Mouse (Mus musculus) G1E (cell line): ENCODE data around the gene Tex9. TPM values are rescaled to one million over a fixed set of nuclear protein-coding genes. Genes with fewer than 3 reads are reported as not detected.

ENCODE experiments used
- ATAC-seq: 2 replicates; pipeline ENCODE4 v1.8.0; 2016; ENCODE audit warnings: mild to moderate bottlenecking; ENCODE audit not compliant: insufficient number of reproducible peaks, poor library complexity, low FRiP score, severe bottlenecking; ENCODE audit errors: extremely low read depth
- DNase-seq: peaks from one replicate; pipeline ENCODE4 v3.0.0; 2012; ENCODE audit warnings: low spot score
- H3K27me3 ChIP-seq: 2 replicates; pipeline ENCODE4 v1.6.1; 2012; ENCODE audit warnings: mild to moderate bottlenecking, low read length, inconsistent platforms; ENCODE audit not compliant: insufficient read depth
- H3K36me3 ChIP-seq: replicated peaks from 2 replicates; pipeline ENCODE3; 2012; ENCODE audit warnings: mild to moderate bottlenecking, inconsistent platforms
- H3K4me1 ChIP-seq: 2 replicates; pipeline ENCODE4 v1.6.1; 2012; ENCODE audit warnings: low read depth, low read length, inconsistent platforms, mixed read lengths; ENCODE audit not compliant: insufficient read depth
- H3K4me3 ChIP-seq: 2 replicates; pipeline ENCODE4 v1.5.1; 2012; ENCODE audit warnings: low read depth, mild to moderate bottlenecking, inconsistent platforms, low read length, moderate library complexity, mixed read lengths
- H3K9me3 ChIP-seq: replicated peaks from 2 replicates; pipeline ENCODE4 v1.6.1; 2012; ENCODE audit warnings: inconsistent platforms
- CTCF ChIP-seq: IDR thresholded peaks from 2 replicates; pipeline ENCODE4 v1.5.1; 2012; ENCODE audit warnings: low read depth, low read length, inconsistent platforms, mixed read lengths
- GATA1 ChIP-seq: IDR thresholded peaks from 2 replicates; pipeline ENCODE4 v1.6.1; 2012; ENCODE audit warnings: borderline replicate concordance, low read length, inconsistent platforms, mixed read lengths
- GATA2 ChIP-seq: IDR thresholded peaks from 2 replicates; pipeline ENCODE4 v1.6.1; 2012; ENCODE audit warnings: low read depth, low read length, inconsistent platforms, borderline replicate concordance
- POLR2AphosphoS5 ChIP-seq: IDR thresholded peaks from 2 replicates; pipeline ENCODE4 v1.6.1; 2012; ENCODE audit warnings: low read depth, low read length, inconsistent platforms; ENCODE audit not compliant: insufficient replicate concordance
- TAL1 ChIP-seq: conservative IDR thresholded peaks from 2 replicates; pipeline ENCODE4 v1.6.1; 2012; ENCODE audit warnings: low read depth, low read length, inconsistent platforms, mixed read lengths
- polyA plus RNA-seq: library from polyadenylated mRNA; stranded (reverse); fragments of >175 nt; gene quantifications from 2 replicates; pipeline ENCODE4 v1.2.3, GENCODE M21; 2012
- total RNA-seq, 2 experiments: library from RNA; stranded (forward) in 1 of 2; stranded (reverse) in 1 of 2; fragments of 200-1000 nt in 1 of 2; fragments of >200 nt in 1 of 2; fragmentation: Nextera tagmentation in 1 of 2; gene quantifications; 2 replicates each; pipeline ENCODE4 v1.2.3; 2014 to 2017

Gene Tex9
- total and polyA plus RNA-seq, 3 experiments = 31.0 to 164 (median 124) TPM

DNA sequence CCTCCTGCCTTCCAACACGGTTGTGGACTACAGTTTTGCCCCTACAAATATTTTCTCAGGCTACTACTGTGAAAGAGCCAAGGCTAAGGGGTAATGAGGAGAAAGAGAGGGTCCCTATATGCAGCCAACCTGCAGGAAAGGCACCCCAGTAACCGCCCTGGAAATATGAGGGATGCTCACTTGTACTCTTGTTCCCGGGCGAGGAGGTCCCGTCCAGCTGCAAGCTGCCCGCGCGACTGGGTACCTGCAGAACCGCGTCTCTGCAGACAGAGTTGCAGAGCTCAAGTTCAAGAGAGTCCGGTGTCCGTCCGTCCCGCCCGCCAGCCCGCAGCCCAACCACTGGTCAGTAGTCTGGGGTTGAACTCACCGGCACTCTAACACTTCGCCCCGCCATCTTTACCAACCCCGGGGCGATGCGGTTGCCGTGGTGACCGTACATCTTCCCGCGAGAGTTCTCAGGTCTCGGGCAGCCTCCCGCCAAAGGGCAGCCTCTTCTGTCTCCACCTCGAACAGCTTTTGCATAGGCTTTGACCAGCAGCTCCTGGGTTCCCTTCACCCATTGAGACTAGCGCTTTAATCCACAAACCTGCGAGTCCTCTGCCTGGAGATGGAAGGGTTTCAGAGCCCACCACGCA lies 336 bp downstream of the Tex9 start:
- DNase-seq = peak; percentile 82

DNA sequence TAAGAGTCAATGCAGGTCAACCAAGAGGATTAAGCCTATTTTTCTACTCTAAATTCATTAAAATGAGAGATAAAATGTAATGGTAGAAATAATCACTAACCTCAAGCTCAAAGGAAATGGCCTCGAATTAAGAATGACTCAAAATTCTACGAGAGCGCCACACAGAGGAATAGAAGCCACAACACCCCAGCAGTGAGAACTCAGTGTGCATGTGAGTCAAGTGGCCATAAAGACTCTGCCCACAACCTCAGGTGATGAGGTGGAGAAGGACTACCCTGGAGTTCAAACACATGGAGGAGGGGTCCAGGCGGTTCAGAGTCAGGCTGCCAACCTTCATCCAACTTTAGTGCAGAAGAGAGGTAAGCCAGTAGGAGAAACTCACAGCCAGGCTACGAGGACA lies 2.9 kb downstream of the Tex9 start:
- ATAC-seq (no peak), DNase-seq (no peak)
- H3K36me3 ChIP-seq = peaks cover 34% of the 10 kb centered on the region
- H3K4me1 ChIP-seq = peaks cover 61% of the 10 kb centered on the region
- H3K27me3 ChIP-seq = no peaks in the 10 kb centered on the region
- no peaks in the 10 kb centered on the region for H3K9me3 ChIP-seq
- TF ChIP-seq GATA1 = no peak
- TF ChIP-seq POLR2AphosphoS5 = no peak
- TF ChIP-seq GATA2 = no peak
- TF ChIP-seq TAL1 = no peak
- no peak for TF ChIP-seq CTCF
- peak overlapping the region; percentile 53; the same call in 1 of the 2 replicates for H3K4me3 ChIP-seq

More for the DNA sequence above, 336 bp downstream of the Tex9 start:
- peak; percentile 78 for ATAC-seq
- Histone ChIP-seq H3K9me3 (no peaks in the 10 kb centered on the region), H3K4me1 (peaks cover 49% of the 10 kb centered on the region), H3K36me3 (peaks cover 13% of the 10 kb centered on the region), H3K27me3 (no peaks in the 10 kb centered on the region), H3K4me3 (peak overlapping the region; percentile 89)
- TF ChIP-seq GATA1 (no peak), POLR2AphosphoS5 (no peak), GATA2 (no peak), TAL1 (no peak), CTCF (no peak)

DNA sequence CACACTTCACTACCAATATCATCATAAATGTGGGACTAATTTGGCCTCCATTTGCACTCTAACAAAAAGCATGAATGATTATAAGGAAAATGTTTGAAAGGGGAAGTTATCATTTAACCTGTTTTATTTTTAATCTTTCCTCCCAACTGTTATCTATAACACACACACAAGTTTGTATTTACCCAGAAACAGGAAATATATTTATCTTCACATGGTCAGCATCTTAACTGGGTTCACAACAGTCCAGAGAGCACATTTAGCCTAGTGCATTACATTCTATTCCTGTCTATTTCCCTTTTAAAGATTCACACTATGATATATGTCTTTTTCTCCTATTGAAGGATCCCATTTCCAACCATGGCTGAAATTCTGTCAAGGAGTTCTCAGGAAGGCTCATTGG lies 3.5 kb downstream of the Tex9 start:
- Histone ChIP-seq H3K36me3 (peaks cover 38% of the 10 kb centered on the region), H3K4me3 (no peak overlapping the region; the same call in 1 of the 2 replicates), H3K27me3 (no peaks in the 10 kb centered on the region), H3K4me1 (peaks cover 58% of the 10 kb centered on the region), H3K9me3 (no peaks in the 10 kb centered on the region)
- ATAC-seq = peak; percentile 61
- TF ChIP-seq POLR2AphosphoS5 = no peak
- no peak for TF ChIP-seq GATA2
- peak; percentile 84 for TF ChIP-seq TAL1
- no peak for TF ChIP-seq GATA1
- peak; percentile 48 for DNase-seq

DNA sequence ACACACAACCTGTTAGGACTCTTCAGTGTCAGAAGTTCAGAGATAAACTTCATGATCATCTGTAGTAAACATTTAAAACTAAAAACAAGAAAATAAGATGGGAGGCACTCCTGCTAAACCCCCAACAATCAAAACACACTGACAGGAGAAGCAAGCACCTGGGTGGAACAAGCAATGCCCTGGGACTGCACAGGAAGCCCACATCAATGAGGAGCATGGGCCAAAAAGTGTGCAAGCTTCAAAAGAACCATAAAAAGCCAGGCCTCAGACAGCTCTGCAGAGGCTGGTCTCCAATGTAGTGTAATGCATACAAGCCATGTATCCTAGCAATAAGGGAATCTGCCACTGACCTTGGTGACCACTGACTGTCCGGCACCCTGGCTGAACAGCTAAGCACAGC lies 12.7 kb downstream of the Tex9 start:
- TF ChIP-seq POLR2AphosphoS5 (no peak), CTCF (no peak), GATA2 (no peak), GATA1 (no peak), TAL1 (no peak)
- Histone ChIP-seq H3K36me3 (peaks cover 86% of the 10 kb centered on the region), H3K27me3 (no peaks in the 10 kb centered on the region), H3K9me3 (no peaks in the 10 kb centered on the region), H3K4me1 (peaks cover 9% of the 10 kb centered on the region), H3K4me3 (no peak overlapping the region)
- DNase-seq (no peak), ATAC-seq (no peak)

DNA sequence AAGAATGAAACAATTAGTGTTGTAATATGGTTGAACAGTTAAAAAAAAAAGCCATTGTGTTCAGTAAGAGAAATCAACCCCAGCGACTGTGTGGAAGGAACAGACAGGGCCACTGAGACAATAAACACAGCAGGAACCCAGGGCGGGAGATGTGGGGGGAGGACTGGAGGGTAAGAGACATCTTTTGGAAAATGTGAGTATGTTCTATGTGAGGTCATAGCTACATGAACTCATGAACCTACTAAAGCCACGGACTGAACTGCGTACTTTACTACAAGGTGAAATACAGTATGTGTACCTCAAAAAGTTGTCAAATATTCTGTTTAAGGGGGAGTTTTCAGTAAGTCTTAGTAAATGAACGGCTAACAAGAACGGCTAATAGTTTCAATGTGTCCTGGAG lies 14.7 kb downstream of the Tex9 start:
- ATAC-seq = no peak
- H3K9me3 ChIP-seq = no peaks in the 10 kb centered on the region
- H3K36me3 ChIP-seq = peaks cover 91% of the 10 kb centered on the region
- peaks cover 12% of the 10 kb centered on the region for H3K4me1 ChIP-seq
- no peaks in the 10 kb centered on the region for H3K27me3 ChIP-seq
- no peak for TF ChIP-seq CTCF
- no peak for TF ChIP-seq GATA2
- no peak for TF ChIP-seq GATA1
- TF ChIP-seq TAL1 = no peak
- H3K4me3 ChIP-seq = no peak overlapping the region
- no peak for DNase-seq

DNA sequence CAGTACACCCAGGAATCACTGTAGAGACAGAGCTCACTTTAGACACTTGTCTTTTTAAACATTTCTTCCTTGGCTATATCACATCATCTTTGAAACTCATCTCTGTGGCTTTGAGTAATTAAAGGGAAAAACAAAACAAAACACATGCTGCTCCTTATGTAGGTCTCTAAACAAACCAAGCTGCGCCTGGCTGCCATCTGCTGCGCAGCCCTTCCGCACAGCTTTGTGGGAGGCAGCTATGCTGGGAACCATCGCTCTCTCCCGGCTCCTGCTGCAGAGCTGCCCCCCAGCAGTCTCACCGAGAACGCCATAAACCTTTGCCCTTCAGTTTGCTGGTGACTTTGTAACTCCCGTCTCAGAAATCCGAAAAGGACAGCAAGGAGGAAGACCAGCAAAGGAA lies 16.5 kb downstream of the Tex9 start:
- peaks cover 19% of the 10 kb centered on the region for H3K4me1 ChIP-seq
- no peaks in the 10 kb centered on the region for H3K9me3 ChIP-seq
- no peaks in the 10 kb centered on the region for H3K27me3 ChIP-seq
- H3K36me3 ChIP-seq = peaks cover 85% of the 10 kb centered on the region
- ATAC-seq = no peak
- no peak overlapping the region for H3K4me3 ChIP-seq
- no peak for DNase-seq
- TF ChIP-seq CTCF (no peak), TAL1 (no peak), GATA1 (no peak), GATA2 (no peak), POLR2AphosphoS5 (no peak)
